Mouse (Mus musculus) monocyte, adult 2 months (primary cell): ENCODE measurements around the gene Lrrc20.
"Not testable (repeated sequence)": the region's sequence is repeated elsewhere in the genome, so short reads cannot be mapped to it uniquely, and the experiment has no call there.

Experiments
- DNase-seq, 2 experiments: peaks; one replicate each; pipeline ENCODE4 v3.0.0; 2022; ENCODE audit warnings: low spot score in 2 of 2, low read depth in 1 of 2

Gene Lrrc20

GRCm38 (mm10) chr10:61475594-61476439, at the start of gene Lrrc20:
Gene Lrrc20 (plus strand): TSS chr10:61475801.
- DNase-seq = peak; percentile 82 to 88

DNA sequence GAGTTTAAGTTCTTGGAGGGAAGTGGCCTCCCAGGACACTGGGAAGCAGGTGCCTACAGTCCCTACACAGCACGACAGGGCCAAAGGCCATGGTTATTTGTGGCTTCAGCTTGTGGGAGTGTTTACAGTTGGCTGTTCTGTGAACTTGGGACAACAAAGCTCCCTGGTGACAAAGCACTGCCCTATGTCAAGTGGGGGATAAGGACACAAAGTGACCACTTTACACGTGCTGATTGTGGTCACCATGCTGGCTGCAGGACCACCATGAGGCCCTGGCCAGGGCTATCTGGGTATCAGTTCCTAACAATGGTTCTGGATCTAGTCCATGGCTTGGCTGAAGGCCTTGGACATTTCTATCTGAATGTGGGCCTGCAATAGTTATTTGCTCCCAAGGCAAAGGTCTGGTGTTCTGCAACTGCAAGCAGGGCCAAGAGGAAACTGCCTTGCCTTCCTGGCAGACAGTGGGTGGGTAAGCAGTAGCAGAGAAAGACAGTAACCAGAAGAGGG, 49.3 kb upstream of the Lrrc20 start:
- no peak for DNase-seq

- DNase-seq = no peak
Observed at GRCm38 (mm10) chr10:61427951-61428350, 47.6 kb upstream of the Lrrc20 start.

GRCm38 (mm10) chr10:61428416-61428815, 47.2 kb upstream of the Lrrc20 start:
- no peak for DNase-seq

- DNase-seq = no peak
Observed at GRCm38 (mm10) chr10:61429043-61429442, 46.6 kb upstream of the Lrrc20 start.

GRCm38 (mm10) chr10:61431375-61431774, 44.2 kb upstream of the Lrrc20 start:
- DNase-seq = no peak

DNA sequence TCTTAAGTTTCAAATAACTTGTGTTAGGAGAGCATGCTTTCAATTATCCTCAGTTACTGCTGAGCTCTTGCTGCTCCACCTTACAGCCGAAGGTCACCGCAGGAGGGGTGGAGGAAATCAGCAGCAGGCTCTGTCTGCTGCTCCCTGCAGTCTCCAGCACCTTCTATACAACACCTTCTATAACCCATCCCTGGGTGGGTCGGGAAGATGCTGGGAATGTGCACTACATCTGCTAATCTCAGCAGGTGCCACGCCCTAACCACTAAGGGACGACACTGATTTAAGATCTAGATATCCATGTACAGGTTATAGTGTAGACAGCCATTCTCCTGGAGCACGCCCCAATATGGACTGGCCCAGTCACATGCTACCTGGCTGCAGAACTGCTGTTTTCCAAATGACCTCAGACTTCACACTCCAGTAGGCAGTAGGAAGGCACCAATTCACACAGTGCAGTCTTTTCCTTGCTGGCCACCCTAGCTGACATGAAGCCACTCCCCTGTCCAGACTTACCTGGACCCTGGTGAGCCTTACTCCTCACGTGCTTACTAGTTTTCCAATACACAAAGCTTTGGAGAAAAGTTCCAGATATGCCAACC, 35.3 kb upstream of the Lrrc20 start:
- DNase-seq = no peak

- no peak for DNase-seq
Observed at GRCm38 (mm10) chr10:61443456-61443855, 32.1 kb upstream of the Lrrc20 start.

DNA sequence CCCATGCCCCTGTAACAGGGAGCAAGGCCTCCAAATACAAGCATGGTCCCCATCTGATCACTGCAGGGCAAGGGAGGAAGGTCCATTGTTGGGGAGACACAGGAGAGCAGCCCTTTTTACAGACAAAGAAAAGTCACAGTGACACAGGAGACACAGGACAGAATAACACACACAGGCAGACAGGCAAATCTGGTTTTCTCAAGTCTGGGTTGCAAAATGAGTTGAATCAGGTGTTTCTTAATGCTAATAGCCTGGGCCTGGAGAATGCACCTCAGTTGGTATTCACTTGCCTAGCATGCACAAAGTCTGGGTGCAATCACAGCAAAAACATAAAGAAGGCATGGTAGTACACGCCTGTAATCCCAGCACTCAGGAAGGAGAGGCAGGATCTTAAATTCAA, 31.7 kb upstream of the Lrrc20 start:
- DNase-seq = no peak

DNA sequence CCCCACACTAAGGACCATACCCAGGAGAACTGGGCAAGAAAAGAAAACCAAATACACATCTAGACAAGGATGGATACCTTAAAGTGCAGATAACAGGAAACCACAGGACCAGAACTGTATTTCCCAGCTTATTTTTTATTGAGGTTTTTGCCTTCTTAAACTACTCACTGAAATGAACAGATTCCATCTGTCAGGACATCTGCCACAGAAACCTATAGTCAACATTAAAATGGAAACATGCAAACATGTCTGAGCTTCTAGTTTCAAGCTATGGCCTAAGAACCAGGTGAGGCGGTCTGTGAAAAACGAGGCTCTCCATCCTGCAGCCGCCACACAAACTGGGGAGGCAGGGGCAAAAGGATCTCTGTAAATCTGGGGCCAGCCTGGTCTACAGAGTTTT, 30.6 kb upstream of the Lrrc20 start:
- no peak for DNase-seq

GRCm38 (mm10) chr10:61447581-61448353, 27.8 kb upstream of the Lrrc20 start:
- DNase-seq = no peak

DNA sequence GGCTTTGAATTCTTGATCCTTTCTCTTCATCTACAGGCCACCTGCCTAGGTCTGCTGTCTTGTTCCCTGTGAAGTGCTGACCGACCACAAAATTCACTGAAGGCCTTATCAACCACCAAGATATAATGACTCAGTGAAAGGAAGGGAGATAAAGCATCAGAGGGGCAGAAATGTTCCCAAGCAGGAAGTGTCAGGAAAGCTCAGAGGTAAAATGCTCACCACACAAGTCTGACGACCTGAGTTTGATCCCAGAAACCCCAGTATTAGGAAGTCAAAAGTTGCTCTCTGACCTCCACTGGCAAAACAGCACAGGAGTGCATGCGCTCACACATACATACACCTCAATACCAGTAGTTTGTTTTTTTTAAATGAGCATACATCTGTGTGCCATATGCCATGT, 26.8 kb upstream of the Lrrc20 start:
- DNase-seq = no peak

DNA sequence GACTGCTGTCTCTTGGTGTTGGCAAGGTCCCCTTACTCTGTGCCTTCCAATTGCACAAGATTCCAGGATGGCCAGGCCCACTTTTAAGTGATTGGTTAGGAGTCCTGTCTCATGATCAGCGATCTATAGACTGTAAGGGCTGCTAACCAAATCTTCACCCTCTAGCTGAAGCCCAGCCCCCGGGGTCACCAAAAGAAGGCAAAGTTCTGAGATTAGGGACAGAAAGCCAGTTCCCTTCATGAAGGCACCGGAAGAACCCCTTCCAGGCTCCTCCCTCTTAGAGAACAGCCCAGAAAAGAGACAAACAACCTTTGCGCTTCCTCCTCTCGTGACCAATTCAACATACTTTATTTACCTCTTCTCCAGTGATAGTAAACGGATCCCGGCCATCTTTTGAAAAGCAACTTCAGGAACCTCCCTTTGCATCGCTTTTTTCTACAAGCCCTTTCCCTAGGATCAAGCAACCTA, 24.1 kb upstream of the Lrrc20 start:
- peak; percentile 13 to 29 for DNase-seq

- DNase-seq = peak in 1 of 2 experiments; percentile 21
Observed at GRCm38 (mm10) chr10:61451931-61452617, 23.5 kb upstream of the Lrrc20 start.

- DNase-seq = peak; percentile 98 to 100
Observed at GRCm38 (mm10) chr10:61452645-61453044, 23.0 kb upstream of the Lrrc20 start, which contains the start of gene Eif4ebp2. Gene Eif4ebp2 (minus strand): TSS chr10:61452661.

DNA sequence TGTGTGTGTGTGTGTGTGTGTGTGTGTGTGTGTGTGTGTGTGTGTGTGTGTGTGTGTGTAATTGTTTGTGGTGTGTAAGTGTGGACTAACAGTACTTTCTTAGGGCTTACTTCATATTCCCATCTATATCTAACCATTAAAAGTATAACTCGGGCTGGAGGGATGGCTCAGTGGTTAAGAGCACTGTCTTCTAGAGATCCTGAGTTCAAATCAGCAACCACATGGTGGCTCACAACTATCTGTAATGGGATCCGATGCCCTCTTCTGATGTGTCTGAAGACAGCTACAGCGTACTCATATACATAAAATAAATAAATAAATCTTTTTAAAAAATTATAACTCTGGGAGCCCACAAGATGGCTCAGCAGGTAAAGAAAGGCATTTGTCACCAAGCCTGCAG, 22.4 kb upstream of the Lrrc20 start:
- DNase-seq = not testable (repeated sequence)

DNA sequence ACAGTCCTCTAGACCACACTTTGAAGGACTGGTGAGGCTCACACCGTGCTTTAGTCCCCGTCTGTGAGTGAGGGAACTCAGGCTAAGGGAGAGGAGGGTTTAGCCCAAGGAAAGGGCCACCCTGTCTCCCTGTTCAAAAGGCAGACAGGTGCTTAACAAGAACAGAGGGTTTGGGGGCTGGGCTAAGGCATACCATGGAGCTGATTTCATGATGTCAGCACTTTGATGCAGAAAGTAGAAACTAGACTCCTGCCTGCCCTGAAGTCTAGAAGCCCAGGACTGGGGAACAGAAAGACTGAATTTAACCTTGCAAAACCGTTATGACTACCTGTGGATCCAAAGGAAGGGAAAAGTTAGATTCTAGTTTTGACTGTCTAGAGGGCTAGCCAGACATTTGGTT, 18.4 kb upstream of the Lrrc20 start:
- no peak for DNase-seq

DNA sequence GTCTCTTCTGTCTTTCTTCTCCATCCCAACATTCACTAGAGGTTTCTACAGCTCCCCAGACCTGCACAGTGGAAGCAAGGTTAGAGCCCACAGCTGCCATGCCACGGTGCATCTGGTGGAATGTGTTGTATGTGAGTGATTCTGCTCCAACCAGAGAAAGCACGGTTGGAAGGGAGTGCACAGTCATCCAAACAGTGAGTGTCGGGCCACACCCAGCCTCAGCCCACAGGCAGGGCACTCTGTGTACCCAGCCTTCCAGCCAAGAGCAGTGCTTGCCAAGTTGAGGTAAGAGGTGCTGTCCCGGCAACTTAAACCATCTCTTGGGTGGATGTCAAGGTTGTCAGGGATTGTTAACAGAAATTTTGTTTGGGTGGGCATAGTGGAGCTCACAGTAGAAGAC, 10.6 kb upstream of the Lrrc20 start:
- no peak for DNase-seq

DNA sequence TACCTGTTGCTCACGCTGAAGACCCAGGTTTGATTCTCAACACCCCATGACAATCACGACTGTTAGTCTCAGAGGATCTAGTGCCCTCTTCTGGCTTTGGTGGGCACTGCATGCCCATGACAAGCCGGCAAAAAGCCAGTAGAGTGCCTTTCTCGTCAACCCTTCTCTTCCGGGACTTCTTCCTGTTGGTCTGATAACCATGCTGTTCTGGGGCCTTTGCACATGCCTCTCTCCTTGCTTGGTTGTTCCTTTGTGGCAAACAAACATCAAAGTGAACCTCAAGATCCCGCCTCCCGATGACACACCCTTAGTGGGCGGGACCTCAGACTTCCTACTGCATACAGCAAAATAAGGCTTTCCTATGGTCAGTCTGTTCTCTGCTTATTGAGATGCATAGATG, 9.4 kb upstream of the Lrrc20 start:
- DNase-seq = peak in 1 of 2 experiments; percentile 18

GRCm38 (mm10) chr10:61466873-61467272, 8.7 kb upstream of the Lrrc20 start:
- no peak for DNase-seq

GRCm38 (mm10) chr10:61468900-61469299, 6.7 kb upstream of the Lrrc20 start:
- DNase-seq = no peak
